Mouse (Mus musculus): ENCODE results near the gene Ftl1. TPM values are rescaled to one million over a fixed set of nuclear protein-coding genes. Genes with fewer than 3 reads are reported as not detected.
A peak's percentile ranks its signal among the peaks of the same experiment; 100 is the strongest.
"Not testable (repeated sequence)": the region's sequence is repeated elsewhere in the genome, so short reads cannot be mapped to it uniquely, and the experiment has no call there.

Ftl1 gene
- total RNA-seq, 2 experiments from 2014 or later = 218 to 238 TPM

- DNase-seq (ENCODE audit: low spot score in 2 of 2) = peak; percentile 64 to 70
Observed at GRCm38 (mm10) chr7:45477003-45477402, 17.3 kb upstream of the Ftl1 start.

DNA sequence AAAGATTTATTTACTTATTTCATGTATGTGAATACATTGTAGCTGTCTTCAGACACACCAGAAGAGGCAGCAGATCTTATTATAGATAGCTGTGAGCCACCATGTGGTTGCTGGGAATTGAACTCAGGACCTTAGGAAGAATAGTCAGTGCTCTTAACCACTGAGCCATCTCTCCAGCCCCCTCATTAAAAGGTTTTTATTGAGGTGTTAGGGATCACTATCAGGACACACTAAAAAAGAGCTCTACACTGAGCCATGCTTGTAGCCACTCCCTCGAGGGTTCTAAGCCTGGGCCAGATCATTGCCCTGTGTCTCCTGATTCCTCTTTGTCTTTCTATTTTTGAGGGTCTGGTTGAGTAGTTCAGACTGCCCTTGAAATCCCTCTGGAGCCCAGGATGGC is 16.8 kb upstream of the Ftl1 start:
- DNase-seq (ENCODE audit: low spot score in 2 of 2) = no peak

DNA sequence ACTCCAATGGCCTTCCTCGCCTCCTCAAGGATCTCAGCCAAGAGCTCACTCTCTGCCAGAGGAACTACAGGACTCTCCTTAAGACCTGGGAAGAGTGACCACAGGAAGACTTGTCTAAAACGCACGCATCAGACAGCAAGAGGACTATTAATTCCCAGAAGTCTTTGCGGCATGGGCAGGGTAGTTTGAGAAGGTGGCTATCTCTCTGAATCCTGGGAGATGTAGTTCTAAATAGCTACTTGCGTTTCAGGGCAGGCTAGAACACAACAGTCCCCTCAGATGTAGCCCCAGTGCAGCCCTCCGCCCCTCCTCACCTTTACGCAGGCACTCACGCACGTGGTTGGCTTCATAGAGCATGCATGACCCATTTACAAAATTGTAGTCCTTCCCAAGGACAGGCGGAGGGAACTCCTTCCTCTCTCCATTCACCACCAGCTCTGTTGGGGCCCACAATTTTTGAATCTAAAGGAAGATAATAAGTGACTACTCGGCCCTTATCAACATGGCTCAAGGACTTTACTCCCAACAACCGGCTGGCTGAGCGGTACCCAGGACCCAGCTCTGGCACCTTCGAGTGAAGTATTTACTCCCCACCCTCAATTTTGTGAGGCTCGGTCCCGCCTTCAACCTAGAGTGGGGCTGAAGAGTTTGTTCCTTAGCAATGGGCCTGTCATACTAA is 15.7 kb upstream of the Ftl1 start:
- DNase-seq (ENCODE audit: low spot score in 2 of 2) = no peak

- peak; percentile 74 to 75 for DNase-seq (ENCODE audit: low spot score in 2 of 2)
Observed at GRCm38 (mm10) chr7:45470869-45471268, 11.2 kb upstream of the Ftl1 start.

DNA sequence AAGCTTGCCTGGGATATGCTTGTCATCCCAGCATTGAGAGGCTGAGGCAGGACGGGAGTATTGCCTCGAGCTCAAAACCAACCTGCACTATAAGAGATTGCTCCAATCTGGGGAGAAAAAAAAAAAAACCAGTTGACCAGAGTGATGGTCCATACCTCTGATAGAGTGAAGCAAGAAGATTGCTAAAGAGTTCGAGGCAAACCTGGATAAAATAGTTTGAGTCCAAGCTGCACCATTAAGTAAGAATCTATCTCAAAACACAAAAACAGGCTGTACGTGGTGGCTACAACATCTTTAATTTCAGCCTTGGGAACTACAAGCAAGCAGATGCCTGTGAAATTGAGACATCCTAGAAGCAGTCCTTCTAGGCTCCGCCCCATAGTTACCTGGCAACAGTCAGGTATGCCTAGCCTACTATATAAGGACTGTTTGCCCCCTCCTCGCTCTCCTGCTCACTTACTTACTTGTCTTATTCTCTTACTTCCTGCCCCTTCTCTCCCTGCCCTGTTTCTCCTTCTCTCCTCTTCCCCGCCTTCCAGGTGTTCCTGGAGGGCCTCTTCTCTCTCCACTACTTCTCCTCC is 7.5 kb upstream of the Ftl1 start:
- DNase-seq (ENCODE audit: low spot score in 2 of 2) = no peak

DNA sequence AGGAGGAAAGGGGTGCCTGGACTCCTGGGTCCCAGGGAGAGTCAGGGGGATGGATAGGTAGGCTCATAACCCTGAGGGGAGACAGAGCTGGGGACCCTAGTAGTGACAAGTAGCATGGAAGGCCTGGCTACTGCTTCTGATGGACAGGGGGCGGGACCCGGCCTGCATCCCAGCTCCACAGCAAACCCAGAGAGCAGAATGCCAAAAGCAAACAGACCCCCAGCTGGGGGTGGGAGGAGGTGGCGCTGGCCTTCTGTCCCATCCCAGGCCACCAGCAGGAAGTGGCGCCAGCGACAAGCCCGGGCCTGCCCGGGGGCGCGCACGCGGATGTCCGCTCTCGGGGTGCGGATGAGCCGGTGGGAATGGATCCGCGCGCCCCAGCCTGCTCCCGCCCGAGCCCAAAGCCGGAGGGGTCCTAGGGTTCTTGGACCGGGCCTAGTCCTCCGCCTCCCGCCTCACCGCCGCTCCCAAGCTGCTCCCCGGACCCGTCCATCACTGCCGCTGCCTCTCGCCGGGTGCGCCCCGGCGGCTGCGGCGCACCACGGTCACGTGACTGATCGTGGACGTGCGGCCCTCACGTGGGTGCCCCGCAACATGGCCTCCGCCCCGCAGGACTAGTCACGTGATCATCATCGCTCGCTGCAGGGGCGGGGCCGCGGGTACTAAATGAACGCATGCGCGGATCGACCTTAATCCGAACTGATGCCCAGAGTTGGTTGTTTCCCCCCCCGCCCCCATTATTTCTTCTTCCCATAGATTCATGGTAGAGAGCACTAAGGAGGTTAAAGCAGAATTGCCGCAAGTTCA is 6.8 kb upstream of the Ftl1 start, which contains the start of gene Bax:
Bax (minus strand) TSS at position 616 of the 807 bp plus-strand sequence.
- peak; percentile 96 for DNase-seq (ENCODE audit: low spot score in 2 of 2)

- DNase-seq (ENCODE audit: low spot score in 2 of 2) = no peak
Observed at GRCm38 (mm10) chr7:45465549-45465948, 5.9 kb upstream of the Ftl1 start.

- no peak for DNase-seq (ENCODE audit: low spot score in 2 of 2)
Observed at GRCm38 (mm10) chr7:45465112-45465511, 5.4 kb upstream of the Ftl1 start.

GRCm38 (mm10) chr7:45463987-45464778 is 4.5 kb upstream of the Ftl1 start:
- no peak for DNase-seq (ENCODE audit: low spot score in 2 of 2)

DNA sequence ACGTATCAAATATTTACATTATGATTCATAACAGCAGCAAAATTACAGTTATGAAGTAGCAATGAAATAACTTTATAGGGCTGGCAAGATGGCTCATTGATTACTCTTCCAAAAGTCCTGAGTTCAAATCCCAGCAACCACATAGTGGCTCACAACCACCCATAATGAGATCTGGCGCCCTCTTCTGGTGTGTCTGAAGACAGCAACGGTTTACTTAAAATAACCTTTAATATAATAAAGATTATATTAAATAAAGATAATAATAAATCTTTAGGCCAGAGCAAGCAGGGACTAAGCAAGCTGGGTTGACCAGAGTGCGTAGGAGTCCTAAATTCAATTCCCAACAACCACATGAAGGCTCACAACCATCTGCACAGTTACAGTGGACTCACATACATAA is 3.2 kb upstream of the Ftl1 start:
- DNase-seq (ENCODE audit: low spot score in 2 of 2) = not testable (repeated sequence)

DNA sequence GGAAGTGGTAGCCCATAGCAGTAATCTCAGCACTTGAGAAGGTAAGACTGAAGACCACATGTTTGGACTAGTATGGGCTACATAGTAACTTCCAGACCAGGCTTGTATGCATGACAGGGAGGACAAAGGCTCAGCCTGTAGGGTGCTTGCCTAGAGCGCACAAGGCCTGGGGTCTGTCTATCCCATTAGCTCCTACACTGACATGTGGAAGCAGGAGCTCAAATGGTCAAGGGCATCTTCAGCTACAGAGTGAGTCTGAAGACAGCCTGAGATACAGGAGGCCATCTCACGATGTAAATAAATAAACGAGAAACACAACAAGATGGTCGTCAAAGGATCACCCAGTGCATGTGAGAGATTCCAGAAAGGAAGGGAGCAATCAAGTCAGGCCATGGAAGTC is 2.6 kb upstream of the Ftl1 start:
- no peak for DNase-seq (ENCODE audit: low spot score in 2 of 2)

- DNase-seq (ENCODE audit: low spot score in 2 of 2) = no peak
Observed at GRCm38 (mm10) chr7:45461781-45462180, 2.1 kb upstream of the Ftl1 start.

DNA sequence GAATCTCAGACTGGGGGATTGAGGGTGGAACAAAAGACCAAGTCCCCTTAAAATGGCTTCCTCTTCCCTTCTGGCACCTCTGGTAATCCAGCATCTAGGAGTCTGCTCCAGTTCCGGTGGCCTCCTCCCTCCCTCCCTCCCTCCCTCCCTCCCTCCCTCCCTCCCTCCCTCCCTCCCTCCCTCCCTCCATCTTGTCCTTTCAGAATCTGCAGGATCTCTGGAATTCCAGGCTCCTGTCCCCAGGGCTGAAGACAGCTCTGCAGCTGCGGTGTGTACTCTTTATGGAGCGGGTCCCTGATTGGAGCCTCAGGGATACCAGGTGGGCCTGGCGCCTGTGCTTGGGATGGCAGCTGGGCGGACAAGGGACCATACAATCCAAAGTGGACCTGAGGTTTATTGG is 1.6 kb upstream of the Ftl1 start:
- no peak for DNase-seq (ENCODE audit: low spot score in 2 of 2)

- DNase-seq (ENCODE audit: low spot score in 2 of 2) = no peak
Observed at GRCm38 (mm10) chr7:45460860-45461314, 1.2 kb upstream of the Ftl1 start.

GRCm38 (mm10) chr7:45460377-45460776 is 693 bp upstream of the Ftl1 start:
- no peak for DNase-seq (ENCODE audit: low spot score in 2 of 2)

- peak; percentile 69 to 71 for DNase-seq (ENCODE audit: low spot score in 2 of 2)
Observed at GRCm38 (mm10) chr7:45458748-45459563, 728 bp downstream of the Ftl1 start.

DNA sequence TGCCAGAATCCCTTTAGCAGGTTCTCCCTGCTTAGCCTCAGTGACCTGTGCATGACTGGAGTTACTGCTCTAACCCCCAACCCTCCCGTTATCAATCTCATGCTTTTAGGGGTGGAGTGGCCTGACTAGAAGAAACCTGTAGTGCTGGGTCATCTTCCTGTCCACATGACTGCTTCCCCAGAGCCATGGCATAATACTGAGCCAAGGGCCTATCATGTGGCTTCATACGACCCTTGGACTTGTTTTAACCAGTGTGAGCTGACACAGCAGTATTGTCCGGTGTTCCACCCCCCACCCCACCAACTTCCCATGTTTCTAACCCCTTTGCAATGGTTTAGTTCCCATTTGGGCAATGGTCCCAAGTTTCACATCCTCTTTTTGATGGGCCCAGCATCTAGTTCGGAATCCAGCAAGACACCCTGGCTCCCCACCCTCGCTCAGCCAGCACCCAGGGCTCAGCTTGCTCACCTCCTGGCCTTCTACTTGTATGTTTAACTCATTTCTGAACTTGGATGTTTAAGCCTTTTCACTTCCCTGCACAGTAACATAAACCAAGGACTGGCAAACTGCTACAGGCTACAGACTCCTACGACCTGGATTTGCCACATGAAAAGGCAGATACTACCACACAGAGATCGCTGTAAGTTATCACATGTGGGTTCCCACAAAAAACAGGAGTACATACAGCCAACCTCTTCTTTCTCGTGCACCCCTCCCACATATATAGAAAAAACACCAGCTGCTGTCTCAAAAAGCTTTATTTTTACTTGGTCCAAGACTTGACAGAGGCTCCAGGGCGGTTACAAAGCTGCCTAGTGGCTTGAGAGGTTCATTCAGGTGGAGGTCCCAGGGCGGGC is 2.3 kb downstream of the Ftl1 start:
- no peak for DNase-seq (ENCODE audit: low spot score in 2 of 2)

DNA sequence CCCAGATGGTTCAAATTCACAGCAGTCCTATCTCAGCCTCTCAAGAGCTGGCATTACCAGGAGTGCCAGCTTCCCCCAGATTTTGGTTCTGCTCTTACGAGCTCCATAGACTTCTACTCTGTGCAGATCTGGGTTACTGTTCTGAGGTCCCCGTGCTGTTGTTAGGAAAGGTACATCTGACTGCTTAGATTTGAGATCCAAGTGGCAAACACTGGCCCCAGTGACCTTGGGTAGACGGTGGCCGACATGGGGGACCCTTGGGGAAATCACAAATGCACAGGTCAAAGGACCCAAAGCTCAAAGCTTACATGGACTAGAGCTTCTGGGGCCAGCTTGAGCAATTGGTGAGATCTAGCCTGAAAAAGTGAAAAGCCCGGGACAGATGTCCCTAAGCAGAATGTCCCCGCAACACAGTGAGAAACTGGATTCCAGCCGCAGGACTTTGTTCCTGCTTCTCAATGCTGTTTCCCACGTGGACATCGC is 2.9 kb downstream of the Ftl1 start:
- no peak for DNase-seq (ENCODE audit: low spot score in 2 of 2)

Data from left cerebral cortex, adult 18-20 months (tissue).